Mouse (Mus musculus) embryo, embryonic 9.5 days (tissue): ENCODE data around the gene Osbpl10.

ENCODE experiments used
- DNase-seq: peaks from one replicate; pipeline ENCODE4 v3.0.0-alpha.2; 2017; ENCODE audit errors: extremely low spot score

Osbpl10 gene

DNA sequence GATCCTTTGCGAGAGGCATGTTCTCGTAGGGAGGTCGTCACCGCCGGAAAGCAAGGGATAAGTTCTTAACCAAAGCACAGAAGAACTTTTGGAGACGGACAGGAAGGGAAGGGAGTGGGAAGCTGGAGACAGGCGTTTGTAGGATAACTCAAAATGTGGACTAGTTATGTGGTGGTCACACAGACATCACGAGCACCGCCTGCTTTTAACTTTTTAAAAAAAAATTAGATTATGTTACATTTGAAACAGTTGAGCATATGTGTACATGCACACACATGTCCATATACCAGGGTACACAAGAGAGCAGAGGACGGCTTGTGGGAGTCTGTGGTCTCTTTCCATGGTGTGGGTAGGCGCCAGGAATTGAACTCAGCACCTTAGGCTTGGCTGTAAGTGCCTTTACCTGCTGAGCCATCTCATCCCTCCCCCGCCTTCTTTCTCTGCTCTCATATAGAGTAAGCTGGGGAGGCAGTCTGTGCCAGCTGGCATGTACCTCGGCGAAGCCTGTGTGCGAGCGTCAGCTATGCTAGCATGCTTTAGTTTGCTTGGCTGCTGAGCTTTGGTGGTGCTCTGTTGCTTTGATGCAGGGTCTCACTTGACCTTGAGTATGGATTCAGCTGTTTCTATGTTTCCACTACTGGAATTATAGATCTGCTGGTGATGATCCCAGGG, 4.5 kb downstream of the Osbpl10 start, which contains the start of gene Rps27rt:
TSS of gene Rps27rt (minus strand) at position 51 of the 672 bp plus-strand sequence.
- DNase-seq: no peak

DNA sequence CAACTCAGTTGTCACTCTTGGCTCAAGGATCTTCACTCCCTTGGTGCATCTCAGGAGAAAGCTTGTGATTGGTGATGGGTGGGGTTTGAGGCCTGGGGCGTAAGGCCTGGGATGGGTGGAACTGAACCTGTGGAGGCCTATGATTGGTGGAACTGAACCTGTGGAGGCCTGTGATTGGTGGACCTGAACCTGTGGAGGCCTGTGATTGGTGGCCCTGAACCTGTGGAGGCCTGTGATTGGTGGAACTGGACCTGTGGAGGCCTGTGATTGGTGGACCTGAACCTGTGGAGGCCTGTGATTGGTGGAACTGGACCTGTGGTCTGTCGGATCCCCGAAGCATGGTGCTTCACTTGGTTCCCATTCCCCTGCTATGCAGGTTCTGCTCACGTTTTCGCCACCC, 7.4 kb downstream of the Osbpl10 start:
- DNase-seq: no peak

DNA sequence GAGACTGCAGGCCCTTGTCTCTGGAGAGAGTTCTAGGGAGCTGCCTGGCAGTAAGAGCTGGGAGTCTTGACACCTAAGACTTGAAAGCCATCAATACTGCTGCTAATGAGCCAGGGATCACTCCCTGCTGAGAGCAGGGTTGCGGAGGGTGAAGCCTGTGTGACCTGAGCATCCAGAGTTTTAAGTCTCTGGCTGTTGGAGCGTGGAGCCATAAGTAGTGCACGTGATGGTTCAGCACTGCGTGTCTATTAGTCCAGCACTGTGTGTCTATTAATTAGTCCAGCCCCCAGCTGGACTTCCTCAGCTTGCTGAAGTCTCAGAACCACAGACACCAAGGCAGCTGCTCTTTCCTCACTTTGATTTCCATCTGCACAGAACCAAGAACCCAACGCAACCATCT, 8.0 kb downstream of the Osbpl10 start:
- DNase-seq: no peak

DNA sequence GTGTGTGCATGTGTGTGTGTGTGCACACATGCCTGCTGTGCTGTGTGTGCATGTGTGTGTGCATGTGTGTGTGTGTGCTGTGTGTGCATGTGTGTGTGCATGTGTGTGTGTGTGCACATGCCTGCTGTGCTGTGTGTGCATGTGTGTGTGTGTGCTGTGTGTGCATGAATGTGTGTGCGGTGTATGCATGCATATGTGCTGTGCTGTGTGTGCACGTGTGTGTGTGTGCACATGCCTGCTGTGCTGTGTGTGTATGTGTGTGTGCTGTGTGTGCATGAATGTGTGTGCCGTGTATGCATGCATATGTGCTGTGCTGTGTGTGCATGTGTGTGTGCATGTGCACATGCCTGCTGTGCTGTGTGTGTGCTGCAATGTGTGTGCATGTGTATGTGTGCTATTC, 9.7 kb downstream of the Osbpl10 start:
- DNase-seq: no peak

DNA sequence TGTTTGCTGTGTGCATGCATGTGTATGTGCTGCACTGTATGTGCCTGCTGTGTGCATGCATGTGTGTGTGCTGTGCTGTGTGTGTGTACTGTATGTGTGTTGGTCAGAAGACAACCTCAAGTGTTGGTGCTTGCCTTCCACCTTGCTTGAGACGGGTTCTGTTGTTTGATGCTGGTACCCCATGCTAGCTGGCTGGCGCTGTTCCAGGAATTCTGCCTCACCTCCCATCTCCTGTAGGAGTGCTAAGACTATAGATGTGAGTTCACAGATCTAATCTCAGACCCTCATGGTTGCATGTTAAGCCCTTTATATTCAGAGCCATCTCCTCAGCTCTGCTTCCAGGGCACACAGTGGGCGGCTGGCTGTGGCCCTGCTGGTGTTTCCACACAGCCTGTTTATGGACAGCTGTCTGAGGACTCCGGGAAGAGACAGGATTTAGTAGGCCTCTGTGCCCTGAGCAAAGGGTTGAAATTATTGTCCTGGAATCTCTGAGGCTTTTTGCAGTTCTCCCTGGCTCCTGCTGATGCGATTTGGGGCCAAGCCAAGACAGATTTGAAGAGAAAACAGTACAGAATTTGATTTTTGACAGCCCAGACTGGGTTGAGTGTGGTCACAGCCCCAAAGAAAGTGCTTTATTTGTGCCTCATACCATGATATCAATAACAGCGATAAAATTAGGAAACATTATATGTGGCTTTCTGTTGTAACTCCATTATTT, 10.4 kb downstream of the Osbpl10 start:
- no peak for DNase-seq

DNA sequence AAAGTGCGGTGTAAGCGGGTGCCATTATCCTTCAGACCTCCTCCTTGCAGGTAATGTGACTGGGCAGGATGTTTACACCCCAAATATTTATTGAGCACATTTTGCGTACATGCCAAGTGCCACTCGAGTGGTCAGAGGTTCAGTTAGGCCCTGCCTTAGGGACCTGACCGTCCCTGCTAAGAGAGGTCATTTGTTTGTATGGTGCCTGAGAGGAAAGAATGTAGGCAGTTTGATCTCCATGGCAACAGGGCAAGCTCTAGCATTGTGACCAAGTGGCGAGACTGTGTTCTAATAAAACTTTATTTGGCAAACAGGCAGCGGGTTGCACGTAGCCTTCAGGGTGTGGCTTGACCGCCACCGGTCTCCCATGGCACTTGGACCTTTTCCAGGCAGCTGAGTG, 12.1 kb downstream of the Osbpl10 start:
- no peak for DNase-seq

DNA sequence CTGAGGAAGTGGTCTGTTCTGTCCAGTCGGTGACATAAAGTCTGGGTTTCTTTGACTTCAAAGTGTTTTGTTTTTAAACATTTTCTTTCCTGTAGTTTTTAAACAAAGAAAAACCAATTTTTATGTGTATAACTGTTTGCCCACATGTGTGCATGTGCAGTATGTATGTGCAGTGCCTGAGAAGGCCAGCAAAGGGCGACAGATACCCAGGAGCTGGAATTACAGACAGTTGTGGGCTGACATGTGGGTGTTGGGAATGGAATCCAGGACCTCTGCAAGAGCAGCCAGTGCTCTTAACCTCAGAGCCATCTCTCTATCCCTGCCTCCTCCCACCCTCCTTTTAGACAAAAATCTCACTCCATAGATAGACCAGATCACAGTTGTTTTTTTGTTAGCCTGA, 14.2 kb downstream of the Osbpl10 start:
- DNase-seq: no peak

DNA sequence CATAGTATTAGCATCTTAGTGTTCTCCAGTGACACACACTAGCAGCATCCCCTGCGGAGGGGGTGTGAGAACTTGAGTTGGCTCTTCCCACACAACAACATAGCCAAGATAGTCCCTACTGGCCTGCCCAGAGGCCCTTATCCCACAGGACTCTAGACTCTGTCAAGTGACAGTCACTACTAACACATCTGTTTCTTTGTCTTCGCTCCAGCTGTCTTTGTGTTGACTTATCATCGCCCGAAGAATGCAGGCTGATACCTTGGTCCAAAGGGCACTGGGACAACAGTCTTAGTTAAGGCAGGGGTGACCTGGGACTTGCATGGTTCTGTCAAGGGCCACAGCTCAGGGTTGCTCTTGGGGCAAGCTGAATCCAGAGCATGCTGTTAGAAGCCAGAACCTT, 16.9 kb downstream of the Osbpl10 start:
- DNase-seq: no peak

DNA sequence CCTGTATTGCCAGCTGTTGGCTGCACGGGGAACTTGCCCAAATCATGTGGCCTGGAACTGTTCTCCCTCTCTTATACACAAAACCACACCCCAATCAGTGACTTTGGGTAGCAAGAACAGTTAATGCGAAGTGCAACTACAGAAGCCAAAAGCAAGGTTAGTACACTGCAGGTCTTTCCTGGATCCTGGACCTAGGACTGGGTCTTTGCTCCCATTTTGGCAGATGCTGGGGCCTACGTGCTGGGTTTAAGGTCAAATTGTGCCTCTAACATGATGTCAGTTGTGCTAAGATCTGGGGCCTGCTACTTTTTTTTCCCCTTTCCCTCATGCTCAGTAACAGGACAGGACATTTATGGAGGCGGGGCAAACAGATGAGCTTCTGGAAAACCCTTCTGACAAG, 17.3 kb downstream of the Osbpl10 start:
- no peak for DNase-seq

DNA sequence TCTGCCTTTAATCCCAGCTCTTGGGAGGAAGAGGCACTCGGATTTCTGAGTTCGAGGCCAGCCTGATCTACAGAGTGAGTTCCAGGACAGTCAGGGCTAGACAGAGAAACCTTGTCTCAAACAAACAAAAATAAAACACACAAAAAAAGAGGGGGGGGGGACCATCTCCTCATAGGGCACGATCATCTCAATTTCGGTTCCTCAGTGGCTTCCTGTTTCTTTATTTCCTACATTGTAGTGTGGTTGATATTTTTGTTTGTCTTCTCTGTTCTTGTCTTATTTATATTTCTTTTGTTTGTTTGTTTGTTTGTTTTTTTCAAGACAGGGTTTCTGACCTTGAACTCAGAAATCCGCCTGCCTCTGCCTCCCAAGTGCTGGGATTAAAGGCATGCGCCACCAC, 18.1 kb downstream of the Osbpl10 start:
- no peak for DNase-seq

DNA sequence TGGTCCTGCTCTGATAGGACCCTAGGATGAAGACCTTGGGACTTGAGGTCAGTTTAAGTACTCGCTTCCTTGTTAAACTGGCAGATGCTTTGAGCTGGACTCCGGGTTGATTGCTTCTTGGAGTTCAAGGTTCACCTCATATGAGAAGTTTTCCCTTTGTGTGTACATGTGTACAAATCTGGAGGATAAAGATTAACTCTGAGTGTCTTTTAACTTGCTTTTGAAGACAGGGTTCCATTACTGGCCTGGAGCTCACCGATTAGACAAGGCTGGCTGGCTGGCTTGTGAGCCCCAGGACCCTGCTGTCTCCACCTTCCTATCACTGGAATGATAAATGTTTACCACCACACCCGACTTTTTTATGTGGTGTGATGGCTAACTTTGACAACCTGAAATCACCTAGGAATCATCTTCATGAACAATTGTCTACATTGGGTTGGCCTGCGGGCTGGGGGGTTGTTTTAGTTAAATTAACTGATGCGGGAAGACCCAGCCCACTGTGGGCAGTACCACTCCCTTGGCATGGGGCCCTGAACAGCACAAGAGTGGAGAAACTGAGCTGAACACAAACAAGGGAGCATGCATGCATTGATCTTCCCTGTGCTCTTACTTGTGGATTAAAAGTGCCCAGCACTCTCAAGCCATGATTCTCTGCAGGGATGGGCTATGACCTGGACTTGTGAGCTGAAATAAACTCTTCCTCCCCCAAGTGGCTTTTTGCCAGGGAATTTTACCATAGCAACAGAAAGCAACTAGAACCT, 20.8 kb downstream of the Osbpl10 start:
- DNase-seq: no peak

DNA sequence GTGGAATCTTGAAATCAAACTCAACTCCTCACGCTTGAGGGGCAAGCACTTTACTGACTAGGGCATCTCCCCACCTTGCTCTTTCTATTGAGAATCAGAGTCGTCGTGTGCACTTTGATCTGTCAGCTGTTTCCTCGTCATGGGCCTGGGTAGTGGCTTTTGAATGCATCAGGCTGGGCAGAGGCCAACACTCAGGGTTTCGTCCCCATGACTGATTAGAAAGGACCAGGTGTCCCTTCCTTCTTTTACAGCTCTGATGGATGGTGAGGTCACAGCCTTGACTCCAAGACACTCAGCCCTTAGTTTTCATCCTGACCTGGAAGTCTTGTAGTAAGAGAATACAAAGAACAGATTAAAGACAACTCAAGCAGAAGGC, 21.4 kb downstream of the Osbpl10 start:
- no peak for DNase-seq

DNA sequence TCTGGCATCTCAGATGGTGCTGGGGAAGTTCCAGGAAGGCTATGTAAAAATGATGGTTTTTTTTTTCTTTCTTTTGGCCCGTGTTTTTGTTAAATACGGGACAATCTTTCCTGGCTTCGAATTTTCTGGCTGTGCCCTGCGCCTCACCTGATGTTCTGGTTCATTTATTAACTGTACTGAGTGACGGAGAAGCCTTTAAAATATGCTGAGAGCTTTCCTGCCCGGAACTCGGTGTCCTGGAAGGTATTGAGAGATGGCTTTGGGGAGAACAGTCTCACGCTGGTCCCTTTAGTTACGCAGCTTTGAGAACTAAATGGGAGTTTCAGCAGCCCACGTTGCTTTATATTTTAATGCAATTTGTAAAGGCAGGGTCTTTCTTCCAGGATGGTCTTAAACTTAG, 27.1 kb downstream of the Osbpl10 start:
- DNase-seq: no peak

DNA sequence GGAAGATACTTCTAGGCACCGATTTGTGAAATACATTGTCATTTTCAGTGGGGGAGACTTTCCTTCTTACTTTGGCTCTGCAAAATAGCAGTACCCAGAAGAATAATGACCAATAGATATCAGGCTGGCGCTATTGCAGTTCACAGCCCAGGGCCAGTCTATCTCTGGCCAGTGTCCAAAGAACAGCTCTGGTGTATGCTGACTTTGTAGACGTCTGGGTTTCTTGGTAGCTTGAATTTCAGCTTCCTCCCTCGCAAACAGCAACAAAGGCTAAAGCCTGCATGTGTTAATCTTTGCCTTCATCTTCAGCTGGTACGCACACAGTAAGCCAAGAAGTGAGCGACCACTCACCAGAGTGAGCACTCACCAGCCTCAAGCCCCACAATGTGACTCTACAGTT, 29.4 kb downstream of the Osbpl10 start:
- no peak for DNase-seq

DNA sequence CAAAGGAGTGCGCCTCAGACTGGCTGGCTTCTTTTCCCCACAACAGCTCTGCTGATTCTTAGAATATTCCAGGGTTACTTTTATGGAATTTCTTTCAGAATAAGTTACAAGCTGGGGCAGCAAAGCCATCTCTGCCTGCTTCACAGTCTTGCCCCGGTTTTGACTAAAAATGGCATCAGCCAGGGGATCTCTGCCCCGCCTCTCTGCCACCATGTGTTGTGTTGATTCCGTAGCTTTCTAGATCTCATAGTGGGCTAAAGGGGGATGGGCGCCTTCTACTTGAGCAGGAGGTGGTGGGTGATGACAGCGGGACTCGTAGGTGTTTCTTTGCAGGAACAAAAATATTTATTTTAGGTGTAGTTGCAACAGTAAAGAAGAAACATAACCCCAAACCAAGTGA, 29.8 kb downstream of the Osbpl10 start:
- DNase-seq: no peak

DNA sequence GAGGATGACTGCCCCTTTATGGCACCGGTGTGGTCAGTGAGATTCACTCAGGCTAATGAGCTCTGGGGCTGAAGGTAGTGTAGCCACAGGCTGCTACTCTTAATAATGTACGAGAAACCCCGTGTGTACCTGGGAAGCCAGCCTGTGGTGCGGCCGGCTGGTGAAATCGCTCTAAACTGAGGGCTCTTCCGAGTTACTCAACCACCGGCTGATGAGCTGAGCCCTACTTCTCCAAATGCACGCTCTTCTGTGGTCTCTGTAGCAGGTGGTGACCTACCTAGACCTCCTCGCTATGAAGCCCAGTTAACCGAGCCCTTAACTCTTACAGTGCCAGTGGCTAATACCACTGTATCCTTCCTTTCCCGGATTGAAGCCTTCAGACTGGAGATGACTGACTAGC, 34.0 kb downstream of the Osbpl10 start:
- DNase-seq: no peak

DNA sequence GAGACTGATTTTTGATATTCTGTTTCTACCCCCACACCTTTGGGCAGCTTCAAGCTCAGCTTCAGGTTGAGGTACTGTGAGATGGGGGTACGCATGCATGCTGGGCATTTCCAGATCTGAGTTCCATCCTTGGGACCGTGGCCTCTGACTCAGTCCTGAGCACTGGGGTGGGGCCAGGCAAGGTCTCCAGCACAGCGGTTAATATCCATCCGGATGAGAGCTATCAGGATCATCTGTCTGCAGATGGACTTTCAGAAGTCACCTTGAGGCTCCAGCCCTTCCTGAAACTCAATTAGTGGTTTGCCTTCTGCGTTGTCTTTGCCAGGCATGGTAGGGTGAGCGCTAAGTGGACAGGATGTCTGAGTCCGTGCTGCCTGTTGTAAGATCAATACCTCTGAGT, 41.8 kb downstream of the Osbpl10 start:
- no peak for DNase-seq

DNA sequence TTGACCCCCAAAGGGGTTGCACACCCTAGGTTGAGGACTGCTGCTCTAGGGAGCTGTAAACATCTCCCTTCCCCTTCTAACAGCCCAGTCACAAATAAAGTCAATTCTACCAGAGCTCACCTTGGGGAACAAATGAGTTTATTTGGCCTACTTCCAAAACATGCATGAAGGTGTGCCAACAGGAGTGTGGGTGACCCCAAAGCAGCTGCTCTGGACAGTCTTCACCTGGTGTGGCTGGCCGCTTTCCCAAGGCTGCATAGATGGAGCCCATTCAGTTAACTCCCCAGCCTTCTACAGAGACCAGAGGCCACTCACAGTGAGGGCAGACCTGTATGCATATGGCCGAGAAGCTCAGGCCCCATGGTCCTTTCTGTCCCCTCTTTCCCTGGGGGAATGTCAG, 43.0 kb downstream of the Osbpl10 start:
- no peak for DNase-seq

DNA sequence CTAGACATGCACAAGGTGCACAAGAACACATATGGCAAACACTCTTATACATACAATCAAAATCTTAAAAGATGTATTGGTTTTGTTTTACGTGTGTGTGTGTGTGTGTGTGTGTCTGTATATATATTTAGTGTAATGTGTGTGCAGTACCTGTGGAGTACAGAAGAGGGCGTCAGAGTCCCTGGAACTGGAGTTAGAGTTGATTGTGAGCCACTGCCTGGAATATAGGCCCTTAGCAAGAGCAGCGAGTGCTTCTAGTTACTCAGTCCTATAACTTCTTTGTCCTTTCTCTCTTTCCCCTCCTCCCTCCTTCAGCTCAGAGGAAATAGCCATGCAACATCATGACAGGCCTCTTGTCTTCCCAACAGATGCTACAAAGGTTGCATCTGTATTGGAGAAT, 44.8 kb downstream of the Osbpl10 start:
- no peak for DNase-seq

DNA sequence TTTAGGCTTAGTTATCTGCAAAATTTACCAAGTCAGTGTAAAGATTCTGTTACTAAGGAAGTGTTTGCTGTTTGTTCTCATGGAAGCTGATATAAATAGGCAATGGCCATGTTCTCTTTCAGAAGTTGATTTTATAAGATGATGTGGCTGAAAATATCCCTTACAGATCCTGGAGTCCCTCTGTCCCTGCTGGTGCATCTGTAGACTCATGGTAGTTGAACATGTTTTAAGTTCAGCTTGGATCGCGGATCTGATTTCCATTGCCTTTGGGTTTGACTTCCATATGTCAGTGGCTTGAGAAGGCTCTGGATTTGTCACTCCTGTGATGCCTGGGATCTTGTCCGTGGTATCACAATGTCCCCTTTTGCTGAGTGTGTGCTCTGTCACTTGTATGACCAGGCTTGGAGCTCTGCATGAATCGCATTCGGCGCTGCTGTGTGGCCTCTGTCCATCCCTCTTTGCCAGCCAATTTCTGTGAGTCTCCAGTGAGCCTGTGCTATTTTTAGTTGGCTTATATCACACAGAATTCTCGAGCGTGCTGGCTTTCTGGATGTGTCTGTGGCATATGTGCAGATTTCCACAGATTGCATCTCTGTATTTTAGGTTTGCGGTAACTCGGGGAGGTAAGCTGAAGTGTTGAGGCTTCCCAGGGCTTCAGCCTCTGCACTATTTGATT, 45.5 kb downstream of the Osbpl10 start:
- no peak for DNase-seq

DNA sequence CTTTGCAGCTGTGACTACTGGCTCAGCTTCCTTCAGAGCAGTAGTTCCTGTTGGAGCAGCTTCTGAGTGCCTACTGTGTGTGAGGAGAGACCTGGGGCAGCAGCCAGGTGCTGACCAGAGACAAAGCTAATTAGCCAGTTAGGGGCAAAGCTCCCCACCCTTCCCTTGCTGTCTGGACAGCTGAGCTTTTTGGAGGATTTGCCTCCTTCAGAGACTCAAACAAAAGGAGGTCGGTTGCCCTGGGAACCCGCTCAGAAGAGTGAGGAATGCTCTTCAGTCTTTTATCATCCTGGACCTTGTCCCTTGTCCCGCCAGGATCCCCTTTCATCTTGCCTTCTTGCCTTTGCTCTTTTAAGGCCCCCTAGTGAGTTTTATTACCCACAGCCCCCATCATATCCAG, 50.9 kb downstream of the Osbpl10 start:
- peak; percentile 68 for DNase-seq

DNA sequence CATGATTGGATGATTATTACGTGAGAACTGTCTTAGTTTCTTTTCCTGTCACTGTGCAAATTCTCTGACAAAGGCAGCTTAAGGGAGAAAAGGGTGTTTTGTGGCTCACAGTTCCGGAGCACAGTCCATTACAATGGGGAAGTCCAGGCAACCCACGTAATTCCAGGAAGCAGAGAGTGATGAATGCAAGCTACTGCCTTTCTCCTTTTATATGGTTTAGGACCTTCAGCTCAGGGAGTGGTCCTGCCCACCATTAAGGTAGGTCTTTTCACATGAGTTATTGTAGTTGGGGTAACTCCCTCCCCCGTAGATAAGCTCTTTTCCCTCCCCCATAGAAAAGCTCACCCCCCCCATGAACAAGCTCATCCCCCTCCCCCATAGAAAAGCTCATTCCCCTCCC, 52.2 kb downstream of the Osbpl10 start:
- no peak for DNase-seq
